Mouse (Mus musculus) C3H10T1/2 (cell line): ENCODE data around the gene Cdk2ap1. TPM values are rescaled to one million over a fixed set of nuclear protein-coding genes. Genes with fewer than 3 reads are reported as not detected.

Experiments used
- polyA plus RNA-seq, 2 experiments: library from polyadenylated mRNA; unstranded; fragments of >200 nt; fragmentation: generic; extraction: Trizol; gene quantifications; one replicate each; pipeline ENCODE4 v1.2.1; 2012; ENCODE audit warnings: missing spikeins in 2 of 2

Cdk2ap1 gene
- 100 to 1,000 TPM; 161 to 221 TPM for polyA plus RNA-seq

GRCm38 (mm10) chr5:124362982-124363381, at the start of gene Cdk2ap1:
Gene Cdk2ap1 (minus strand): TSS chr5:124363082.

DNA sequence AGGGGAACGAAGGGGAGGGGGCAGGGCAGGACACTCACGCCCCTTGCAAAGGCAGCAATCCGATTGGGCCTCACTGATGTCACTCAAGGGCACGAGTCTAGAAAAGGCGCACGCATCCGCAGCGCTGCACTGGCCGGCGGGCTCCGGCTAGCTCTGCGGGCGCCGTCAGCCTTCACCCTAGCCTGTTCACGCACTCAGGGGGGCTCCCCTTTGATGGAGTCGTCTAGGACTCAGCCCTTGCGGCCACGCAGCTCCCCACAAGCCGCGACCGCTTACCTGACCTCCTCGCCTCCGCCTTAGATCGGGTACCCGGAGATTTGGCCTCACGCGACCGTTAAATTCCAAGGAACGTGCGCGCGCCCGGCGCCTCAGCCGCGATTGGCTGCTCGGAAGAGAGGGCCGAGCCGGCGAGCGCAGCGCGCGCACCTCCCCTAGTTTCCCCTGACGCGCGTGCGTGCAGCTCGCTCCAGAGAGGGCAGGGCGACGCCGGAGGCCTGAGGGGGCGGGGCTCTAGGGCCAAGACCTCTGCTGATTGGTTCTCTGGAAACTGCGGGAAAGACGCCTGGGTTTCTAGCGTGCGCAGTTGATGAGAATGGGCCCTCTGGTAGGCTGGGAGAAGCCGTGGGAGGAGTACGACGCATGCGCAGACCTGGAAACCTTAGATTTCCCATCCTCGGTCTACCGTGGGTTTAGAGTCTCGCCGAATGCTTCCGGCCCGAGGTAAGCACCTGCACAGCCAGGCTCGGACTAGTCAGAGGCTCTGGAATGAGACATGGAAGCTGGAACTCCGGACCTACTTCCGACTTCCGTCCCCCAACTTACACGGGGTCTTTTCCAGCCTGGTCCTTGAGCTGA, 35.1 kb downstream of the Cdk2ap1 start, which contains the start of the genes Mphosph9 and 2810006K23Rik:
Gene Mphosph9, minus strand, starts transcription at position 463 of the 855 bp plus-strand sequence.
Gene 2810006K23Rik, plus strand, starts transcription at position 580 of the 855 bp plus-strand sequence.

Other genes with a start within 250 kb of the Cdk2ap1 start
- 10 to 100 TPM; 83.0 to 88.9 TPM for gene Arl6ip4, start 247.0 kb downstream of the Cdk2ap1 start, polyA plus RNA-seq
- 1 to 10 TPM; 4.2 to 9.2 TPM for gene Pitpnm2, start 113.3 kb downstream of the Cdk2ap1 start, polyA plus RNA-seq
- gene Mphosph9, start 35.1 kb downstream of the Cdk2ap1 start, polyA plus RNA-seq = 1 to 10 TPM in 1 of 2 experiments, under 1 TPM in 1; 0.33 to 1.7 TPM
- gene 2810006K23Rik, start 35.0 kb downstream of the Cdk2ap1 start, polyA plus RNA-seq = 10 to 100 TPM in 1 of 2 experiments, 1 to 10 TPM in 1; 2.6 to 10.4 TPM
- gene Sbno1, start 62.9 kb upstream of the Cdk2ap1 start, polyA plus RNA-seq = 1 to 10 TPM; 1.2 to 7.5 TPM
- gene Kmt5a, start 76.8 kb upstream of the Cdk2ap1 start, polyA plus RNA-seq = 10 to 100 TPM in 1 of 2 experiments, 1 to 10 TPM in 1; 9.5 to 50.7 TPM
- 10 to 100 TPM; 20.7 to 59.3 TPM for gene Rilpl2, start 115.3 kb upstream of the Cdk2ap1 start, polyA plus RNA-seq
- gene Snrnp35, start 120.1 kb upstream of the Cdk2ap1 start, polyA plus RNA-seq = 10 to 100 TPM; 11.0 to 13.6 TPM
- 10 to 100 TPM in 1 of 2 experiments, 1 to 10 TPM in 1; 5.7 to 31.7 TPM for gene Rilpl1, start 168.3 kb upstream of the Cdk2ap1 start, polyA plus RNA-seq
- gene Tmed2, start 177.6 kb upstream of the Cdk2ap1 start, polyA plus RNA-seq = 100 to 1,000 TPM in 1 of 2 experiments, 10 to 100 TPM in 1; 30.0 to 114 TPM
- gene Ddx55, start 189.8 kb upstream of the Cdk2ap1 start, polyA plus RNA-seq = 1 to 10 TPM; 1.5 to 6.5 TPM
- gene Eif2b1, start 216.0 kb upstream of the Cdk2ap1 start, polyA plus RNA-seq = 10 to 100 TPM; 20.6 to 28.5 TPM
- gene Gtf2h3, start 216.1 kb upstream of the Cdk2ap1 start, polyA plus RNA-seq = 10 to 100 TPM in 1 of 2 experiments, 1 to 10 TPM in 1; 4.8 to 31.7 TPM